Mouse (Mus musculus): ENCODE results near the gene Cisd3. TPM values are rescaled to one million over a fixed set of nuclear protein-coding genes. Genes with fewer than 3 reads are reported as not detected.
"Not testable (repeated sequence)": the region's sequence is repeated elsewhere in the genome, so short reads cannot be mapped to it uniquely, and the experiment has no call there.

The Cisd3 gene
- 51.9 and 54.8 TPM in 2 replicates for polyA plus RNA-seq (2012; rRNA removed)

DNA sequence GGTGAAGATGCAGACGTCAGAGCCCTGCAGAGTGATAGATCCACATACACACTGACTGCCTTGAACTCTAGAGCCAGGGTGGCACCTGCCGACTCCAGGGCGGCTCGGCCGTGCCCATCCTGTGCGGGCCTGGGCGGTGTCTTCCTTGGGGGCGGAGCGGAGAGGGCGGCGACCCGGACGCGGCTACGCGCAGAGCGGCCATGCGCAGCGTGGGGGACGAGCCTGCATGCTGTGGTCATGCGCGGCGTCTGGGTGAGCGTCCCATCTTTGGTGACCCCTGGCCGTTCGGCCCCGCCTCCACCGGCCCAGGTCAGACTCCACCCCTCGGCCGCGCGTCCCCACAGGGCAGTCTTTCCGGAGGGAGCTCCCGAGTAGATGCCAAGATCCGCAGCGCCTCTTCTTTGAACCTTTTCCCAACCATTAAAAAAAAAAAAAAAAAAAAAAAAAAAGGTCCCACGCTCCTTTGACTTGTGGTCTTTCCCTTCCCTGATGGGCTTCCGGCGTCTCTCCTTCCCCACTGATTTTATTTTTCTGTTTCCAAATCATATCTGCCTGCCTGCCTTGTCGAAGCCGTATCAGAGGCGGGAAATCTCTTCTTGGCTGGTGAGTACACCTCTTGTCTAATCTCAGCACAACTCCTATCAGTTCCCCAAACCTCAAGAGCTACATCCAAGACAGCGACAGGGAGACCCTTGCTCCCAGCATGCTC lies at the start of gene Cisd3:
Gene Cisd3, plus strand, starts transcription at position 214 of the 709 bp plus-strand sequence.
- peak; percentile 80 to 87 for DNase-seq (ENCODE audit: extremely low spot score in 1 of 2, low spot score in 1 of 2)

DNA sequence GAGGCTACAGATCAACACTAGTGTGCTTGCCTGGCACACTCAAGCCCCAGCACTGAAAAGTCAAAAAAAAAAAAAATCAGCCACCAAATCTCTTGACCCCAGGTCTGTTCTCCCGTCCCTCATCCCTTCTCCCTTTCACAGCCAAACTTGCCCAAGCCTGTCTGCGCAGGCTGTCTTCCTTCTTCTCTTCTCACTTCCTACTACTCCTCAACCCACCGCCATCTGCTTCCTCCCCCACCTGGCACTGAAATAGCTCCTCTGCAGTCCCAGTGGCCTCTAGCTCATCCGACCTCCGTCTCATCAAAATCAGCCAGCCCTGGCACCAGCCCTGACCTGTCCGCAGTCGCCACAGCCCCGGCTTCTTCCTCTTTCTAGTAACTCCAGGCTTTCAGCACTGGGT lies 44.0 kb upstream of the Cisd3 start:
- DNase-seq (ENCODE audit: extremely low spot score in 1 of 2, low spot score in 1 of 2), result peak; percentile 65 to 85

DNA sequence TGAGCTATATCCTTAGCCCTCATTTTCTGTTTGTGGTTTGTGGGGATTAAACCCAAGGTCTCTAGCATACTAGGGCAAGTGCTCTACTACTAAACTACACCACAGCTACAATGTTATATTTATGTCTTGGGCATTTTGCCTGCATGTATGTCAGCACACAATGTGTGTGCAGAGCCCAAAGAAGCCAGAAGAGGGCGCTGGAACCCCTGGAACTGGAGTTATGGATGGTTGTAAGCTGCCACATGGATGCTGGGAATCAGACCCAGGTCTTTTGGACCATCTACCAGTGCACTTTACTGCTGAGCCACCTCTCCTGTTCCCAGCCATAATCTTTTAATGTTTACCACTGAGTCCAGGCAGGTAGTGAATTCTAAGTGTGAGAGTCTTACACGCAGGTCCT lies 42.9 kb upstream of the Cisd3 start:
- DNase-seq (ENCODE audit: extremely low spot score in 1 of 2, low spot score in 1 of 2), result no peak

DNA sequence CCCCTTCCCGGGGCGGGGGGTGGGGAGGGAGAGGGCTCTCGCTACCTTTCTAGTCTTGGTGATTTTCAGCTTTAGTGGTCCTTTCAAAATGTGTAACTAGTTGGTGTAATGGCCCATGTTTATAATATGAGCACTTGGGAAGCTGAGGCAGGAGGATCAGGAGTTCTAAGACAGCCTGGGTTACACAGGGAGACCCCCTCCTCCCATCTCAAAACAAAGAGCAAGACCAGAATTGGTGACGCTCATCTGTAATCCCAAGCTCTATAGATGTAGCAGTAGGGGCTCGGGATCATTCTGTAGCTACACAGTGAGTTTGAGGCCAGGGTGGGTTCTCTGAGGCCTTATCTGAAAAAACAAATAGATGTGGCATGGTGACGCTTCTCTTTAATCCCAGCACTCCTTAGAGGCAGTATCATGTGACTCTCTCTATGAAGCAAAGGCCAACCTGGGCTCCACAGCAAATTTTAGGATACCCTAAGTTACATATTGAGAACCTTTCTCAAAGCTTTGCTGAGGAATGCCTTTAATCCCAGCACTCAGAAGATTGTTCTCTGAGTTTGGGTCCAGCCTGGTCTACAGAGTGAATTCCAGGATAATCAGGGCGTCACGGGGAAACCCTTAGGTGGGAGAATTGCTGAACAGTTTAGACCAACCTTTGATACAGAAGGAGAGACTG lies 42.1 kb upstream of the Cisd3 start:
- DNase-seq (ENCODE audit: extremely low spot score in 1 of 2, low spot score in 1 of 2), result no peak

DNA sequence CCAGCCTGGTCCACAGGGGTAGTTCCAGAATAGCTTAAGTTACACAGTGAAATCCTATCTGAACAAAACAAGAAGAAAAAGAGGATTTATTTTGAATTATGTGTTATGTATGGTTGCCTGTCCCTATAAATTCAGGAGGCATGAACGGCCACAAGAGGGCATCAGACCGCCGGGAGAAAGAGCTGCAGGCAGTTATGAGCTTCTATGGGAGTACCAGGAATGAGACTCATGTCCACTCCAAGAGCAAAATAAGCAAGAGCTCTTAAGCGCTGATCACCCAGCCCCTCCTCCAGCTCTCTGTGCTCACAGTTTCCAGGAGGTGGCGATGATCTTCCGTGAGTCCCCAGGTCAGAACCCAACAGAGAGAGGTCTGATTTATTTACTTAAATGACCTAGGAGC lies 40.8 kb upstream of the Cisd3 start:
- peak in 1 of 2 experiments; percentile 74 for DNase-seq (ENCODE audit: extremely low spot score in 1 of 2, low spot score in 1 of 2)

DNA sequence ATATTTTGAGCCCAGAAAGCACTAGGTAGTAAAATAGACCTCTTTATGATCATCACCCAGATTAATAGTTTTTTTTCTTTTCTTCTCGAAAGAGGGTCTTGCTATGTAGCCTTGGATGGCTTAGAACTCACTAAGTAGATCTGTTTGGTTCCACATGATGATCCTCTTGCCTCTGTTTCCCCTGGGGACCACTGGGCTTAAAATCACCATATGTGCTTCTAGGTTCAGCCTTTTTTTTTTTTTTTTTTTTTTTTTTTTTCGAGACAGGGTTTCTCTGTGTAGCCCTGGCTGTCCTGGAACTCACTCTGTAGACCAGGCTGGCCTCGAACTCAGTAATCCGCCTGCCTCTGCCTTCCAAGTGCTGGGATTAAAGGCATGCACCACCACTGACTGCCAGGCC lies 37.1 kb upstream of the Cisd3 start:
- DNase-seq (ENCODE audit: extremely low spot score in 1 of 2, low spot score in 1 of 2), result not testable (repeated sequence)

DNA sequence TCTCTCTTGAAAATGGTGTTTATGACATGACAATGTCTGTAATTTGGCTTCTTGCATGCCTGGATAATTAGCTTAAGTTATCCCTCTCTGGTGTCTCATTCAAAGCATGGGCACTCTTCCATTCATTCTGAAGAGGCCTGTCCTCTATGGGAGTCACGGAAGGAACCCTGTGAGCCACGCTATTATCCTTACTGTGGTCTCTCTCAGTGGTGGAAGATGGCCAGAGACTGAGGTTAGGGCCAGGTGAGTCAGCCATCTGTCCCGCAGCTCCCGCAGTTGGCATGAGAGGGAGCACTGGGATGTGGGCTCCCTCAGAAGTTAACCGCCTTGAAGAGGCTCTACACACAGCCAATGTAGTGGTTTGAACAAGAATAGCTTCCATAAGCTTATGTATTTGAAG lies 35.3 kb upstream of the Cisd3 start:
- DNase-seq (ENCODE audit: extremely low spot score in 1 of 2, low spot score in 1 of 2), result no peak

DNA sequence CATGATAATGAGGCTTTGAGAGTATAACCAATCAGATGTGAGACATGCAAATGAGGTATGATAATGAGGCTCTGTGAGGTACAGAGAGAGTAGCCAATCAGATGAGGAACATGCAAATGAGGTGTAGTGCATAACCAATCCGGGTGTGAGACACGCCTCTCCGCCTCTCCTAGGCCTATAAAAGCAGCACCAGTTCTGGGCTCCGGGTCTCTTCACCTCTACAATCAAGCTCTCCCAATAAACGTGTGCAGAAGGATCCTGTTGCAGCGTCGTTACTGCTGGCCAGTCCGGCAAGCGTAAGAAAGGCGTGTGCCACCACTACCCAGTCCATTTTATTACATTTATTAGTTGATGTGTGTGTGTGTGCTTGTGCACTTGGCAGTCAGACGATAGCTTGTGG lies 32.2 kb upstream of the Cisd3 start:
- DNase-seq (ENCODE audit: extremely low spot score in 1 of 2, low spot score in 1 of 2), result not testable (repeated sequence)

DNA sequence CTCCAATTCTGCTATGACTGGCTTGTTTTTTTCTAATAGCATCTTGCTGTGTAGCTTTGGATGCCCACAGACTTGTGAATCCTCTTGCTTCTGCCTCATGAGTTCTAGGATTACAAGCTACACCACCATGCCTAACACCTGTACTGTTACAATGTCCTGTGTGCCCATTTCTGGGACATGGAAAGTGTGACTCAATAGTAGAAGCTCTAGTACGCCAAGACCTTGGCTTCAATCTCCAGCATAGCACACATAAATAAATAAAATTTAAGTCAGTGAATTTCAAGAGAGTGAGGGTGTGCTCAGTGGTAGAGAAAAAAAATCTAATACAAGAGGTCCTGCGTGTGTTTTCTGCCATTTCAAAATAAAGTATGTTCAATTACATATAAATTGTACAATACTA lies 31.4 kb upstream of the Cisd3 start:
- DNase-seq (ENCODE audit: extremely low spot score in 1 of 2, low spot score in 1 of 2), result no peak

DNA sequence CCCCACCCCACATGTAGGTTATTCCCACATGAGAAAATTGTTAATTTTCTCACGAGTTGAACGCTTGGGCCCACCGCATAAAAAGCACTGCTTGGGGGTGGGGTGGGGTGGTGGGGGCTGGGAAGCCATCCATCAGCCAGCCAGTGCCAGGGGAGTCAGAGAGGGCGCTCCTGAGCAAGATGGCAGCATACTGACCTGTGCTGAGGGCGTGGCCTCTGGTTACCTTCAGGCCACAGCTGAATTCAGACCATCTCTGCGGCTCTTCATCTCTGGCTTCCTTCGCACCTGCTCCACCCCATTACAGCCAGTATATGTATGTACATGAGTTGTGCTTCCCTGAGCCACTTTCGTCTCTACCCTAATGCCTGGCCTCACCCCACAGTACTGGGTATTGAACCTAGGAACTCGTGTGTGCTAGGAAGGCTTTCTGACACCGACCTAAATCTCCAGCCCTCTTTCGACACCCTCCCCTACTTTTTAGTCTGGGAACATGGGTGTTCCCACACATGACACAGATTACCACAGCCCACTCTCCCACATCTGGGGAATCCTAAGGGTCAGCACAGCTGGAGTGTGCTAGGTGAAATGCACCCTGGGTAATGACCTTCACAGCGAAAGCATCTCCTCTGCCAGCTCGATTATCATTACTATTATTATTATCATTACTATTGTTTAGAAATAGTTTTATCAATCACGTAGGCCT lies 29.2 kb upstream of the Cisd3 start:
- no peak for DNase-seq (ENCODE audit: extremely low spot score in 1 of 2, low spot score in 1 of 2)

DNA sequence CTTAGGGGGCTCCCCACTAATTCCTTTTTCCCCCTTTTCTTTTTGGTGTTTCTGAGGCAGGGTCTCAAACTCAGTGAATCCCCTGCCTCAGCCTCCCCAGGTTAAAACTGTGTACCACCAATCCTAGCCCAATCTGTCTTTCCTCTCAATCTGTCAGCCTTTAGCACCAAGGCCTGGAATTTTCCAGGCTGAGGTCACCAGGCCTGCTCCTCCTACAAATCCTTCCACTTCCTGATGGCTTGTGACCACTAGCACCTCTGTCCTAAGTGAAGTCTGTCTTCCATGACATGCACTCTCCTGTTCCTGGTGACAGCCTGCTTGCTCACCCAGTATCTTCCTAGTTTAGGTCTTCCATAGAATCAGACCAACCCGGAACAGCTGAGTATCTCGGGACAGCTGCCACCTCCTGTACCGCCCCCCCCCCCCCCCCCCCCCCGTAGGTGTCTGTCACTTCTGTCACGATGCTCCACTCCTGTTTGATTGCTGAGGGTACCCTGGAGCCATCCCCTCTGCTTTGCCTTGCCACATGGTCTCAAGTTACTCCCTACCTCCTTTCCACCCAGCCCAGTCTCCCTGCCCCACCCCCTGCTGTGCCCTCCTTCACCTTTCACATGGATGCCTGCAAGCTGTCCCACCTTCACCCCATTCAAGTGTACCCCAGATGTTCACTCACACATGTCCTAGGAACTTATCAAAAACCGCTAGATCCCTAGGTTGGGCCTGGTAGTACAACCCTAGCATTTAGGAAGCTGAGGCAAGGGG lies 28.3 kb upstream of the Cisd3 start:
- no peak for DNase-seq (ENCODE audit: extremely low spot score in 1 of 2, low spot score in 1 of 2)

DNA sequence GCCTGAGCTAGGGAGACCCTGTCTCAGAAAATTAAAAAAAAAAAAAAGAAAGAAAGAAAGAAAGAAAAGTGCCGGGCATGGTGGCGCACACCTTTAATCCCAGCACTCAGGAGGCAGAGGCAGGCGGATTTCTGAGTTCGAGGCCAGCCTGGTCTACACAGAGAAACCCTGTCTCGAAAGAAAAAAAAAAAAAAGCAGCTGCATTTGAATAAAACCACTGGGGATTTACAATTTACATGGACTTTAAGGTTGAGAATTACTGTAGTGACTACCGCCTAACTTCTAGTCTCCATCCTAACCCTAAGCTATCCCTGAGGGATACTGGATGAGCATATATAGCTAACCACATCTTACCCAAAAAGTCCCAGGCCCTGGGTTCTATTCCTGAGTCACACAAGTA lies 27.7 kb upstream of the Cisd3 start:
- DNase-seq (ENCODE audit: extremely low spot score in 1 of 2, low spot score in 1 of 2), result not testable (repeated sequence)

DNA sequence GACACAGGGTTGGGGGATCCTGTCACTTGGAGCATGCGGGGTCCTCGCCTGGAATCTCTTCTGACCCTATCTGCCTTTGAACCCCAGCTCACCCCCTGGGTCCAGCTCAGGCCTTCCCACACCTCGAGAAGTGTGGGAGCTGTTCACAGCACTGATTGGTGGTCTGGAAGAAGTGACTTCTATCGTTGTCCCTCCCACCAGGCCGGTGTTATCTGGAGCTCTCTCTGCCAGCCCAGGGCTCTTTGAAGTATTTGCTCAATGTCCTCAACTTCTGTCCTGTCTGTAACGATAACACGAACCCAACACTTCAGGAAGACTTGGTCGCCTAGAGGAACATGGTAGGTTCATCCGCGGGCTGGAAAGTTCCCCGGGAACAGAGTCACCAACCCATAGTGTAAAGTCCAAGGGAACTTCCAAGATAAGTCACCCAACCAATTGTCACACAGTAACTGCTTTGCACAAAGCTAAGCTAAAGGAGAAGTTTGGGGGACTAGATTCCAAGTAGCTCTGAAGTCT lies 26.8 kb upstream of the Cisd3 start:
- no peak for DNase-seq (ENCODE audit: extremely low spot score in 1 of 2, low spot score in 1 of 2)

DNA sequence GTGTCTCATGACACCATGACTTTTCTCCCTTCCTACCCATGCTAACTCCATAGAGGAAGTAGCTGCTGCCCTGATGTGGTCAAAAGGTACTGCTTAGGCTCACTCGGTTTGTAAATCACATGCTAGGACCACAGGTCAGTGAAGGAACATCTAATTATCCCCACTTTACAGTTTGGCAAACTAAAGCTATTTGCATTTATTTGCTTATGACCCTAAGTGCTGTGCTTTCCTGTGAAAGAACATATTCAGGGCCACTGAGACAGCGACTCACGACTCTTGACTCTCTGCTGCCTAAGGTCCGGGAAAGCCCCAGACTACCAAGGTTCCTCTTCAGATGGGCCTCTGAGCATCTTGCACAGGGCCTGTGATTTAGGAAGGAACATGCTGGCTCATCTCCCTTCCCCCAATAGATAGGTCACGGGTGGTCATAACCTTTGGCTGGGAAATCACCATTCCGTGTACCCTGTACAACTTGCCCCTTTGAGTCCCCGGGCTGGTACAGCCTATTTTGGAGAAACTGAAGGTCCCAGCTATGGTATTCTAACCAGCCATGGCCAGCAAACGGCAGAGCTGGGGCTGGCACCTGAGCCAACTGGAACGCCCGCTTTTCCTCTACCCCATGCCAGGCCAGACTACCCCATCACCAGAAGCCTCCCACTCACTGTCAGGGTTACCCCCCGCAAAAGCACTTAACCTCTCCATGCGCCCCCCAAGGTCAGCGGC lies 26.2 kb upstream of the Cisd3 start:
- DNase-seq (ENCODE audit: extremely low spot score in 1 of 2, low spot score in 1 of 2), result no peak

DNA sequence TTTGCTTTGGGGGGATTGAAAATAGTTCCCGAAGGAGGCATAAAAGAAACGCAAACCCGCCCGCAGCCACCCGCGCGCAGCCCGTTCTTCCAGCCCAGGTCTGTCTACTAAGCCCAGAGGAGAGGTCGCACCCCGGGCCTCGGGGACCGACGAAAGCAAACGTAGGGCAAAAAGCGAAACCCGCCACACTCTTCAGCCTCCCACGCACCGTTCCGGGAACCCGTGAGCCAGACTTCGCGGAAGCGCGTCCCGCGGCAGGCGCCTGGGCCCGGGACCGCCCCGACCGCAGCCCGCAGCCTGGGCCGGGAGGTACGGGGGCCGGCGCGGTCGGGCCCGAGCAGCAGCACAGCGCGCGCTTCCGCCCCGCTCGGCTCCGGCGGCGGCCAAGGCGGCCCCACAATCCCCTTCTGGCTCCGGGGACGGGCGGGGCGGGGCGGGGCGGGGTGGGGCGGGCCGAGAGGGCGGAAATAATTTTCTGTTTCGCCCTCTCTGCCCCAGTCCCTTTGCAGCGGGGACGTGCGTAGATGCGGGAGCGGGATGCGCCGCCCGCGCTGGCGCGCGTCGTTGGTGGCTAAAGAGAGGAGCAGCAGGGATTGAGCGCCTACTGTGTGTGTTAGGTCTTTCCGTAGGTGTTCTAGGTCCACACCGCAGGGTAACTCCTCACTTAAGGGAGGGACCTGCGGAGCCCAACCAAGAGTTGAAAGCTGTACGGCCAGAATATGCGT lies 25.5 kb upstream of the Cisd3 start:
- DNase-seq (ENCODE audit: extremely low spot score in 1 of 2, low spot score in 1 of 2), result peak in 1 of 2 experiments; percentile 75

DNA sequence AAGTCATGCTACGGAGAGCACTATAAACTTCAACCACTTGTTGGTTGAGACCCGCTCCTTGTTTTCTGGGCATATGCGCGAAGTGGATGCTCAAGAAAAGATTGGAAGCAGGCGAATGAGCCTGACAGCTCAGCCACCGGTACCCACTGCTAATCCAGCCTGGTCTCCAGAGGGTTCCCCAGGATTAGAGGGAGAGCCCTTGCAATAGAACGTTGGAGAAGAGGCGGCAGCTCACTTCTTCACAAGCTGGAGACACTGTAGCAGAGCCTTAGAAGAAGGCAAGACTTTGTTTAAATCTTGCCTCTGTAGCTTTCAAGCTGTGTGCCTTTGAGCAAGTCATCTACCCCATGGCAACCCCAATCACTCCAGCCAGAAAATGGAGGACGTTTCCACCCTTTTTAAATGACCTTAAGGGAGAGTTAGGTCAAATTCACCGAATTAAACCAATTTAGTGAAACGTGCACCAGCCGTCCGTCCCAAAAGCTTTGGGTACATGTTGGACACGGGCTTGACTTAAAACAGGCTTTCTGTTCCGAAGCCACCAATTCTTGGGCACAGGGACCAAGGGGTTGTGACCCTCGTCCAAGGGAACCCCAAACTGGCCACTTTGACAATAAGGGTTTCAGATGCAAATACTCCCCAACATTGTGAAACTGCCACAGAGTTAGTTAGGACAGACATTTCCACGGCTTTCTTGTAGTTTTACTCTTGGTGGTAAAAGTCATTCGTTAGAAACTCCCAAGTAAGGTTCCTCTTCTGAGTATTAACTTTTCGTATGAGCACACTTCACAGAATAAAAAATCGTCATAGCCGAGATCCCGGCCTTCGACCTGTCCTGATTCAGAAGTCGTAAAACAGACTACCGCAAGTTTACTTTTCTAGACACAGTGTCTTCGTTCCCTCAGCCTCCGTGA lies 24.6 kb upstream of the Cisd3 start:
- DNase-seq (ENCODE audit: extremely low spot score in 1 of 2, low spot score in 1 of 2), result no peak

DNA sequence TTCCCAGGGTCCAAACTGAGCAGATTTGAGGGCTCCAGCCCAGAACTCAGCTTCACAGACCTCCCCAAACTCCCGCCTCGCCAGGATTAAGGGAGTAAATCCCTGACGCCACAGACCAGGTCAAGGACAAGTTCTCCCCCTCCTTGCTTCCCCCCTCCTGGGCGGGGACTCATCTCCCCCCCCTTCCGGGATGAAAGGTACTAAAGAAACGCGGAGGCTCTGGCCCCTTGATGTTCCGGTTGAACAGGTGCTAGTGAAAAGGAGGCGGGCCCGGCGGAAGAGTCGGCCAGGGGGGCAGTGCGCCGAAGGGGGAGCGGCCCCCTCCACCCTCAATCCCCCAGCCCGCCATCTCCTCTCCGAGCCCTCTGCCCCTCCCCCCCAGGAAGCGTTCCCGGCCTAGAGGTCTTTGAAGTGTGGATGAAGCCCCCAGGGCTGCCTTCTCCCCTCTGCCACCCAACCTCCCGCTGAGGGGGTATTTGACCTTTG lies 23.9 kb upstream of the Cisd3 start:
- DNase-seq (ENCODE audit: extremely low spot score in 1 of 2, low spot score in 1 of 2), result no peak

DNA sequence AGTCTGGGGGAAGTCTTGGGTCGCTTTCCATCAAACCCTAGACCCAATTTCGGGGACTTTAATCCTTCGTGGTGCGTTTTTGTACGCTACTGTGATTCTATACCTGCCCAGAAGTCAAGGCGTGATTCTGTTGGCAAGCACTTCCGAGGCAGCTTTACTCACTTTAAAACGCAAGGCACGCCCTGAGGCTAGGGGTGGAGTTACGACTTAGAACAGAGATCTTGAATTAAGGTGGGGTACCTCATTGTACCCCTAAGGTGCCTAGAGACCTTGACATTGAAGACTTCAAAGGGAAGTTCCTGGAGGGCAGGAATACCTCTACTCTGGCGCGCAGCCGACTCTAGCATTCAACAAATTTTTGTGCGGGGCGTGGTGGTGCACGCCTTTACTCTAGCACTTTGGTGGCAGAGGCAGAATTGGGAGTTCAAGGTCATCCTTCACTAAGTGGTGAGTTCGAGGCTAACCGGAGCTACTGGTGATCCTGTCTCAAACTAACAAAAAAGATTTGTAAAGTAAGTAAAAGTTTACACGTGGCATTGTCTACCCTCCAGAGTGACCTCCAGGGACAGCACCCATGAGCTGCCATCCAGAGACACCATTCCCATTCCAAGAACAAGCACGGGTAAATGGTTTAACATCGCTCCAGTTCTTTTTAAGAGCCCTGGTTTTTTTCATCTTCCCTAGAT lies 23.3 kb upstream of the Cisd3 start:
- DNase-seq (ENCODE audit: extremely low spot score in 1 of 2, low spot score in 1 of 2), result no peak

Data from frontal cortex, adult 2 months (tissue).